Mouse (Mus musculus): ENCODE measurements around the gene Tmem200c. TPM values are rescaled to one million over a fixed set of nuclear protein-coding genes. Genes with fewer than 3 reads are reported as not detected.
A peak's percentile ranks its signal among the peaks of the same experiment; 100 is the strongest.

The Tmem200c gene
- 1.1 and 2.0 TPM in 2 replicates for polyA plus RNA-seq (2014; fragmentation: Nextera tagmentation; extraction: Ambion mirVana)

- no peaks in the 10 kb centered on the region for H3K36me3 ChIP-seq (ENCODE audit: control insufficient read depth, insufficient read depth, low read length)
- H3K9me3 ChIP-seq (ENCODE audit: control insufficient read depth, low read length) = no peaks in the 10 kb centered on the region
- H3K27me3 ChIP-seq (replicated peaks; ENCODE audit: control insufficient read depth, insufficient read depth, low read length) = no peaks in the 10 kb centered on the region
- DNase-seq (ENCODE audit: low spot score) = no peak
- no peak within 1 kb of the TSS for H3K27ac ChIP-seq (replicated peaks; ENCODE audit: low read depth, low read length)
- no peak within 1 kb of the TSS for H3K4me2 ChIP-seq (ENCODE audit: low read depth, low read length)
- H3K4me3 ChIP-seq (ENCODE audit: low read depth, low read length) = no peak within 1 kb of the TSS
- no peak for ATAC-seq (ENCODE audit: low read depth)
- 70% methylated on average over 6 of the region's 6 CpGs for WGBS
- H3K4me1 ChIP-seq (ENCODE audit: control insufficient read depth, insufficient read depth, low read length) = no peaks in the 10 kb centered on the region
- H3K9ac ChIP-seq (ENCODE audit: low read depth, low read length) = no peak within 1 kb of the TSS
Observed at GRCm38 (mm10) chr17:68826323-68826722, at the start of gene Tmem200c. Gene Tmem200c, plus strand, starts transcription at chr17:68826623.

GRCm38 (mm10) chr17:68793741-68794140 is 32.7 kb upstream of the Tmem200c start:
- Histone ChIP-seq H3K27me3 (replicated peaks; ENCODE audit: control insufficient read depth, insufficient read depth, low read length) (no peaks in the 10 kb centered on the region), H3K27ac (replicated peaks; ENCODE audit: low read depth, low read length) (no peak overlapping the region), H3K4me3 (ENCODE audit: low read depth, low read length) (no peak overlapping the region), H3K4me2 (ENCODE audit: low read depth, low read length) (no peak overlapping the region), H3K4me1 (ENCODE audit: control insufficient read depth, insufficient read depth, low read length) (no peaks in the 10 kb centered on the region), H3K9ac (ENCODE audit: low read depth, low read length) (no peak overlapping the region), H3K36me3 (ENCODE audit: control insufficient read depth, insufficient read depth, low read length) (no peaks in the 10 kb centered on the region), H3K9me3 (ENCODE audit: control insufficient read depth, low read length) (no peaks in the 10 kb centered on the region)
- ATAC-seq (ENCODE audit: low read depth) (no peak), DNase-seq (ENCODE audit: low spot score) (no peak)
- WGBS = 87% methylated on average over 4 of the region's 4 CpGs

- Histone ChIP-seq H3K27ac (replicated peaks; ENCODE audit: low read depth, low read length) (no peak overlapping the region), H3K9me3 (ENCODE audit: control insufficient read depth, low read length) (no peaks in the 10 kb centered on the region), H3K4me2 (ENCODE audit: low read depth, low read length) (peak overlapping the region; percentile 95), H3K27me3 (replicated peaks; ENCODE audit: control insufficient read depth, insufficient read depth, low read length) (peaks cover 52% of the 10 kb centered on the region), H3K4me3 (ENCODE audit: low read depth, low read length) (peak overlapping the region; percentile 59), H3K36me3 (ENCODE audit: control insufficient read depth, insufficient read depth, low read length) (no peaks in the 10 kb centered on the region), H3K4me1 (ENCODE audit: control insufficient read depth, insufficient read depth, low read length) (peaks cover 33% of the 10 kb centered on the region), H3K9ac (ENCODE audit: low read depth, low read length) (peak overlapping the region; percentile 67)
- 2% methylated on average over 12 of the region's 15 CpGs for whole genome bisulfite sequencing
- DNase-seq (ENCODE audit: low spot score) (peak; percentile 47), ATAC-seq (ENCODE audit: low read depth) (peak; percentile 53)
Observed at GRCm38 (mm10) chr17:68836655-68837012, 10.2 kb downstream of the Tmem200c start.

DNA sequence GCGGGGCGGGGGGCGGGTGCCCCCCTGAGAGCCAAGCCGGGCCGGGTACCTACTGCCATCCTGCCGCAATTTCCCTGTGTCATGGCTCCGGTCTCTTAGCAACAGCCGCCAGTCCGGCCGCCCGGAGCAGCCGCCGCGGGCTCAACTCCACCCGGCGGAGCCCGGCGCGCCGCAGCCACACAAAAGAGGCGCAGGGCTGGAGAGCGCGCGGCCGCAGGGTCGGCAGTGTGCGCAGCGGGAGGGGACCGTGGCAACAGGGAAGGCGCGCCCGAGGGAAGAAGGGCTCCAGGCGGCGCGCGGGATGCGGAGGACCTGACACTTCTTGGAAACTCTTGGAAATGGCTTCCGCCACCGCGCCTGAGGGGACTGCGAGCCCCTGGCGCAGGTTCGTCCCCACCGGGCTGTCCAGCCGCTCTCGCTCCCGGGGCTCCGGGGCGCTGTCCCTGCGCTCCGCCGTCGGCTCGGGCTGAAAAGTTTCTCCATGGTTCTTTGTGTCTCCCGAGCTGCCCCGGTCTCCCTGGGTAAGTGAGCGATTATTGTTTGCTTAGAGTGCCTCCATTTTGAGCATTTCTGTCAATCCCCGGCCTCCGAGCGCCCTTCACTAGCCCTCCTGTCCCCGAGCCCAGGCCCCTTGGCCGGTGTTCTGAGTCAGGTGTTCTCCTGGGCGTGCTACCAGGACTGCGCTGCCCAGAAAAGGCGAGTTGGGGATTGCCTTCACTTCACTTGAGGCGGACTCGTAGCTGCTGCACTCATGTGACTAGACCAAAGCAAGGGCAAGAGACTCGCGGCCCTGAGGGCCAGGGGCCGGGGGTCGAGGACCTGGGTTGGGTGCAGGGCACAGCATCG is 10.8 kb downstream of the Tmem200c start:
- H3K36me3 ChIP-seq (ENCODE audit: control insufficient read depth, insufficient read depth, low read length) = no peaks in the 10 kb centered on the region
- H3K9ac ChIP-seq (ENCODE audit: low read depth, low read length) = peak overlapping the region; percentile 67
- peak overlapping the region; percentile 95 for H3K4me2 ChIP-seq (ENCODE audit: low read depth, low read length)
- H3K4me1 ChIP-seq (ENCODE audit: control insufficient read depth, insufficient read depth, low read length) = peaks cover 37% of the 10 kb centered on the region
- peaks cover 57% of the 10 kb centered on the region for H3K27me3 ChIP-seq (replicated peaks; ENCODE audit: control insufficient read depth, insufficient read depth, low read length)
- ATAC-seq (ENCODE audit: low read depth) (peak; percentile 63), DNase-seq (ENCODE audit: low spot score) (peak; percentile 63)
- H3K4me3 ChIP-seq (ENCODE audit: low read depth, low read length) = peak overlapping the region; percentile 59
- under 1% methylated on average over 36 of the region's 72 CpGs for WGBS
- H3K9me3 ChIP-seq (ENCODE audit: control insufficient read depth, low read length) = no peaks in the 10 kb centered on the region
- 0 out of 2 replicates have a peak overlapping the region, but pooled peaks have one; percentile 21 for H3K27ac ChIP-seq (replicated peaks; ENCODE audit: low read depth, low read length)

GRCm38 (mm10) chr17:68837859-68838194 is 11.4 kb downstream of the Tmem200c start:
- ATAC-seq (ENCODE audit: low read depth) (no peak), DNase-seq (ENCODE audit: low spot score) (no peak)
- peak overlapping the region; percentile 95 for H3K4me2 ChIP-seq (ENCODE audit: low read depth, low read length)
- H3K27me3 ChIP-seq (replicated peaks; ENCODE audit: control insufficient read depth, insufficient read depth, low read length) = peaks cover 58% of the 10 kb centered on the region
- H3K9ac ChIP-seq (ENCODE audit: low read depth, low read length) = peak overlapping the region; percentile 67
- H3K36me3 ChIP-seq (ENCODE audit: control insufficient read depth, insufficient read depth, low read length) = no peaks in the 10 kb centered on the region
- H3K9me3 ChIP-seq (ENCODE audit: control insufficient read depth, low read length) = no peaks in the 10 kb centered on the region
- 7% methylated on average over 4 of the region's 4 CpGs for WGBS
- 0 out of 2 replicates have a peak overlapping the region, but pooled peaks have one; percentile 21 for H3K27ac ChIP-seq (replicated peaks; ENCODE audit: low read depth, low read length)
- H3K4me1 ChIP-seq (ENCODE audit: control insufficient read depth, insufficient read depth, low read length) = peaks cover 37% of the 10 kb centered on the region
- peak overlapping the region; percentile 59 for H3K4me3 ChIP-seq (ENCODE audit: low read depth, low read length)

DNA sequence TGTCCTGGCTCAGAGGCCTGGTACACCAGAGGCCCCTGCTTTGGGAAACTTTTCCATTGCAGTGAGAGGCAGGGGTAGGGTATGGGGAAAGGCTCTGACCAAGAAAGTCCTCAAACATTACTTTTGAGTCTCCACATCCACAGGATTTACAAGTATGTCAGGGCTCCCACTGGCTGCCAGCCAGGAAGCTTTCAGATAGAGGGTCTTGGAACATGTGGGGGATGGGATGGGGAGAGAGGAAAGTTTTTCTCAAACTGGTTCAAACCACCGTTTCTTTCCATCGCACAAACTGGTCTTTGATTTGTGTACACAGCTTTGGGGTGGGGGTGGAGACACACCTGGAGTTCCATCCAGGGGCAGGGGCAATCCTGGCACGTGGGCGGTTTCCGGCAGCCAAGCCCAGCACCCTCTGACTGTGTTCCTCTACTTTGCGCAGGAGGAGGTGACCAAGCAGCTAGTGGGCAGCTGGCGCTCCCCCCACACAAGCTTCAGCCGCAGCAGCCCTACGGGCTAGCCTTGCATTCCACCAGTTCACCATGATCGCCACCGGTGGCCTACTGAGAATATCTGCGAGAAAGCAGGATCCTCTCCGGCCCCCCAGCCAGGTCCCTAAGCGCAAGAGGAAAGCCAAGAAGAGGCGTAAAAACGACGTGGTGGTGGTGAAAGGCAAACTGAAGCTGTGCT is 13.6 kb downstream of the Tmem200c start:
- no peak overlapping the region for H3K9ac ChIP-seq (ENCODE audit: low read depth, low read length)
- H3K4me1 ChIP-seq (ENCODE audit: control insufficient read depth, insufficient read depth, low read length) = peaks cover 37% of the 10 kb centered on the region
- H3K36me3 ChIP-seq (ENCODE audit: control insufficient read depth, insufficient read depth, low read length) = no peaks in the 10 kb centered on the region
- ATAC-seq (ENCODE audit: low read depth) (no peak), DNase-seq (ENCODE audit: low spot score) (no peak)
- peak overlapping the region; percentile 57; the same call in 1 of the 2 replicates for H3K4me3 ChIP-seq (ENCODE audit: low read depth, low read length)
- H3K4me2 ChIP-seq (ENCODE audit: low read depth, low read length) = peak overlapping the region; percentile 99
- H3K9me3 ChIP-seq (ENCODE audit: control insufficient read depth, low read length) = no peaks in the 10 kb centered on the region
- H3K27ac ChIP-seq (replicated peaks; ENCODE audit: low read depth, low read length) = no peak overlapping the region
- WGBS = 10% methylated on average over 17 of the region's 17 CpGs
- peaks cover 59% of the 10 kb centered on the region for H3K27me3 ChIP-seq (replicated peaks; ENCODE audit: control insufficient read depth, insufficient read depth, low read length)

DNA sequence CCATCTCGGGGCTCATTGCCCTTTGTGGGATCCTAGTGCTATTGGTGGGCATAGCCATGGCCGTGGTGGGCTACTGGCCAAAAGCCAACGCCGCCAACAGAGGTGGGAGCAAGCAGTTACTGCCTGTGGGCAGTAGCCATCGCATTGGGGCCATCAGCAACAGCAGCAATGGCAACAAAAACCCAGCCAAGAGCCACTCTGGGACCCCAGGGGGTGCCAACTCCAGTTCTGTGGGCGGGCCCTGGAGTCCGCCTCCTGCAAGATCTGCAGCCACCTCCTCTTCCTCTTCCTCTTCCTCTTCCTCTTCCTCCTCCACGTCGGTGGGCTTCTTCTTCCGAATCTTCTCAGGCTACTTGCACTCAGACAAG is 14.1 kb downstream of the Tmem200c start:
- Histone ChIP-seq H3K4me1 (ENCODE audit: control insufficient read depth, insufficient read depth, low read length) (peaks cover 36% of the 10 kb centered on the region), H3K4me3 (ENCODE audit: low read depth, low read length) (peak overlapping the region; percentile 57), H3K27me3 (replicated peaks; ENCODE audit: control insufficient read depth, insufficient read depth, low read length) (peaks cover 54% of the 10 kb centered on the region), H3K9me3 (ENCODE audit: control insufficient read depth, low read length) (no peaks in the 10 kb centered on the region), H3K27ac (replicated peaks; ENCODE audit: low read depth, low read length) (no peak overlapping the region), H3K9ac (ENCODE audit: low read depth, low read length) (no peak overlapping the region; the same call in 1 of the 2 replicates), H3K36me3 (ENCODE audit: control insufficient read depth, insufficient read depth, low read length) (no peaks in the 10 kb centered on the region), H3K4me2 (ENCODE audit: low read depth, low read length) (peak overlapping the region; percentile 99)
- 15% methylated on average over 6 of the region's 10 CpGs for WGBS
- DNase-seq (ENCODE audit: low spot score) (no peak), ATAC-seq (ENCODE audit: low read depth) (no peak)

GRCm38 (mm10) chr17:68841097-68841891 is 14.9 kb downstream of the Tmem200c start:
- Histone ChIP-seq H3K4me3 (ENCODE audit: low read depth, low read length) (peak overlapping the region; percentile 57), H3K4me2 (ENCODE audit: low read depth, low read length) (peak overlapping the region; percentile 99), H3K9ac (ENCODE audit: low read depth, low read length) (peak overlapping the region; percentile 64), H3K9me3 (ENCODE audit: control insufficient read depth, low read length) (no peaks in the 10 kb centered on the region), H3K27me3 (replicated peaks; ENCODE audit: control insufficient read depth, insufficient read depth, low read length) (peaks cover 48% of the 10 kb centered on the region), H3K36me3 (ENCODE audit: control insufficient read depth, insufficient read depth, low read length) (no peaks in the 10 kb centered on the region), H3K27ac (replicated peaks; ENCODE audit: low read depth, low read length) (no peak overlapping the region), H3K4me1 (ENCODE audit: control insufficient read depth, insufficient read depth, low read length) (peaks cover 34% of the 10 kb centered on the region)
- ATAC-seq (ENCODE audit: low read depth) (peak; percentile 70), DNase-seq (ENCODE audit: low spot score) (peak; percentile 74)
- under 1% methylated on average over 43 of the region's 75 CpGs for WGBS

Measured in embryonic facial prominence, embryonic 14.5 days (tissue).